15 mouse cellular contexts compared by ENCODE assay signal in the genomic region with DNA sequence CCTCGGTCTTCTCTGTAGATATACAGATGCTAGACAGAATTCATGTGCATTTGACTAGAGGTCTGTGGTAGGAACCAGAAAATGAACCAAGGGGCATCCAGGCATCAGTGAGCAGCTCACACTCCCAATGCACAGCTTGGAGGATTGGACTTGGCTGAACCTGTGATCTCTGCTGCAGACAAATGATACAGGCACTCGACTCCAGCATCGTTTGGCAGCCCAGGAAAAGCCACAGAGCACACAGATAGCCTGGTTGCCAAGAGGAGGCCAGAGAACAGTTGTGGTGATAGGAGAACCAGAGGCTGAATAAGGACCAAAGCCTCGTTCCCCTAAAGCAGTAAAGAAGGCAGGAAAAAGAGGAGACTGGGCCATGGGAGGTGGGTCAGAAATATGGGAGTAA.
"Had no signal": no experiment of that assay in that cellular context is flagged by ENCODE, and none has a peak within 500 bp of the region (broad histone marks: within the 10 kb centered on the region; RNA-seq: fewer than 3 reads in every experiment).

No protein-coding gene starts in this region.

- H3K4me1 ChIP-seq: neural tube, embryonic 15.5 days; stomach, embryonic 15.5 days had no signal

- DNase-seq: retina, postnatal 1 day; right cerebral cortex, adult 18-20 months; right cerebral cortex, postnatal 14 days; right cerebral cortex, postnatal 25 days; right cerebral cortex, postnatal 4 days; spleen, adult 18-20 months; thymus, adult 18-20 months; thymus, adult 2 months; thymus, postnatal 14 days; thymus, postnatal 25 days; thymus, postnatal 36 days; thymus, postnatal 4 days had no signal

- H3K27ac ChIP-seq: neural tube, embryonic 15.5 days; stomach, embryonic 15.5 days; stomach, postnatal 0 days had no signal

- H3K27me3 ChIP-seq: neural tube, embryonic 15.5 days; stomach, embryonic 15.5 days had no signal

- H3K4me3 ChIP-seq: neural tube, embryonic 15.5 days; stomach, embryonic 15.5 days had no signal
